Mouse (Mus musculus): ENCODE data around the gene Lefty2.

GRCm38 (mm10) chr1:180904039-180904814 lies 11.3 kb downstream of the Lefty2 start, which contains the start of gene Pycr2:
- TF ChIP-seq CTCF (IDR thresholded peaks at IDR 0.05; ENCODE audit: control insufficient read depth, insufficient read depth, insufficient read length) (no peak), USF1 (IDR thresholded peaks at IDR 0.05; ENCODE audit: low read depth) (peak; percentile 99), FOSL1 (IDR thresholded peaks at IDR 0.05; ENCODE audit: insufficient read depth, low read length, poor library complexity, severe bottlenecking) (no peak), CEBPB (IDR thresholded peaks at IDR 0.05; ENCODE audit: low read depth) (no peak), MAX (IDR thresholded peaks at IDR 0.05) (peak; percentile 39)

Measured in C2C12 (cell line).